Mouse (Mus musculus) thymus, adult 2 months (tissue): ENCODE results near the gene Mmp27.

Source experiments
- CTCF ChIP-seq: fragments of 200-500 bp; IDR thresholded peaks from 2 replicates; pipeline ENCODE4 v1.5.1; 2012; ENCODE audit warnings: mild to moderate bottlenecking, control low read depth, low read length, moderate library complexity, borderline replicate concordance; ENCODE audit not compliant: control insufficient read depth, poor library complexity, insufficient read depth; ENCODE audit errors: extremely low read depth
- POLR2A ChIP-seq: fragments of 200-500 bp; IDR thresholded peaks from 2 replicates; pipeline ENCODE4 v1.6.1; 2012; ENCODE audit warnings: mild to moderate bottlenecking, low read length, control low read depth, moderate library complexity; ENCODE audit not compliant: control insufficient read depth, poor library complexity, insufficient read depth; ENCODE audit errors: extremely low read depth

DNA sequence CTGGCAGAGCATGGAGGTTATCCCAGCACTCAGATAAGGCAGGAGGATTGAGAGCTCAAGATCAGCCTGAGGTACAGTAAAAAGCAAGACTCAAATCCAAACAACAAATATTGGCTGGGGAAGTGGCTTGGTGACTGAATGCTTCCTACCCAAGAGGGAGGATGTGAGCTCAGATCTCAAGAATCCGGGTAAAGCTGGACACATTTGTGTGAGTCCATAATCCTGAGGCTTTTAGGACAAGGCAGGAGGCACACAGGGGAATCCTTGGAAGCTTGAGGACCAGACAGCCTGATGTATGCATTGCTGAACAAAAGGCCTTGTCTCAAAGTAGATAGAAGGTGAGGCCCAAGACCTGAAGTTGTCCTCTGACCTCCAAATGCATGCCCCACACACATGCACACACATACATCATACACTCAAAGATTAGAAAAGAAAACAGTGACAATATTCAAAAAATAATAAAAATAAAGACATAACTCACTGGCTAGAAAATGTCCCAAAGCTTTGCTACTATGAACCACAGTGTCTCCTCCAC is 26.2 kb upstream of the Mmp27 start:
- TF ChIP-seq CTCF (no peak), POLR2A (no peak)
